Mouse (Mus musculus): ENCODE measurements around the gene Tcf21.

Tcf21 gene

DNA sequence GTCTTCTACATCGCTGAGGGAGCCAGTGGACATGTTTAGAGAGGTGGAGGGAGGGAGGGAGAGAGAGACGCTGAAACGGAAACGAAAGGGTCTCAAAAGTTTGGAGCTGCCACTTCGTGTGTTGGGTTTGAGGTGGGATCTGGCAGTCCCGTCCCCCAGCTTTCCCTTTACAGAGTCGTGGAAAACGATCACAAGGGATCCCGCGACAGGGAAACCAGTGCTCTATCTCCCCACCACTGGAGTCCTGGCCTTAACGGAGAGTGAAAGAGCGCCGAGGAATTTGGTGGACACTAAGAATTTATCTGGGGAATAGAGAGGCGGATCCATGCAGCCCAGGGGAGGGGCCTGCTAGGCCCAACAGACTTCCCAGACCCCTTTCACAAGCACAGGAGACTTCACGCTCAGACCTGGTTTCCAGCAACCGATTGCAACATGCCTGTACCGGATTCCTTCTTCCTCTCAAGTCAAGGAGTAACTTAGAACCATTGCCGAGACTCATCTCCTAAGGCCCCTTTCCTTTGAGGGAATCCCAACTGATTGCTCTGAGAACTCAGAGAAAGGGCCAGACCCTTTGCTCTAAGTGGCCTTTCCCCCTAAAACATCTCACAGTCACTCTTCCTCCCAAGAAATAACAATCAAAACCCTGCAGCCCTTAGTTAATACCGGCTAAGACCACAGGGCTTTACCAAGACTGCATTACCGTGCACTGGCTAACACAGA lies at the start of gene Tcf21:
Tcf21 (minus strand) TSS at position 304 of the 720 bp plus-strand sequence.
- DNase-seq, result no peak

DNA sequence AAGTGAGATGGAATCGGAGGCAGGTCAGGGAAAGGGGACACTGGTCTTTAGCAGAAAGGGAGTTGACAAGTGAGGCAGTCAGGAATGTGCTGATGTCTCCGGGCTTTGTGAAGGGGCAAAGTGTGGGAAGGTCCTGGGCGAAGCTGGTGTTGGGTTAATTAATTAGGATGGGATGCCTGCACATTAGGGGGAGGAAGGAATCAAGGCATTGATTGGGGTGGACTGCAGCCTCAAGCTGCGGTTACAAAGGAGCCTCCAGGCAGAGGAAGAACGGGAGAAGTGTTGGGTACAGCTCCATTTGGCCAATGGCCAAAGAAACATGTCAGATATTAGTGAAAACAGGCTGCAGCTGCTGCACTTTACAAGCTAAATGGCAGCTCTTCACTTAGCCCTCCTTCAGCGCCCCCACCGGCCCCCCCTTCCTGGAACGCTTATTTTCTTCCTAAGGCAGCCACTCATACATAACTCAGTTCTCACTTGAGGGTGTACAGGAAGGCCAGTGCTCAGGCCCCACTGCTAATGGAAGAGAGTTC lies 48.5 kb upstream of the Tcf21 start:
- no peak for DNase-seq

DNA sequence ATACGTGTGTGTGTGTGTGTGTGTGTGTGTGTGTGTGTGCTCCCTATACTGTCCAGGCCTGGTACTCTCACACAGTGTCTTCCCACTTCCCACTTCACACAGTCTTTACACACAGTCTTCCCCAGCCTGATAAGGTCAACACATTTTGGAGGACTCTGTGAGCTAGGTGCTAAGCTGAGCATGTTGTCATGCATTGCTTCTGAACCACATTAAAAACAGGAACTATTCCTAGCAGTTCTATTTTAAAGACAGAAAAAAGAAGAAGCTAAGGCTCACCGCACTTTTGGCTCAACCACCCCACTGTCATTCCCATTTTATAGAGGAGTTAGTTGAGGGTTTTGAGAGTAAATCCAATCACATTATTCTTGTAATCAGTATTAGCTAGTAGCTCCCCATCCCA lies 47.2 kb upstream of the Tcf21 start:
- no peak for DNase-seq

DNA sequence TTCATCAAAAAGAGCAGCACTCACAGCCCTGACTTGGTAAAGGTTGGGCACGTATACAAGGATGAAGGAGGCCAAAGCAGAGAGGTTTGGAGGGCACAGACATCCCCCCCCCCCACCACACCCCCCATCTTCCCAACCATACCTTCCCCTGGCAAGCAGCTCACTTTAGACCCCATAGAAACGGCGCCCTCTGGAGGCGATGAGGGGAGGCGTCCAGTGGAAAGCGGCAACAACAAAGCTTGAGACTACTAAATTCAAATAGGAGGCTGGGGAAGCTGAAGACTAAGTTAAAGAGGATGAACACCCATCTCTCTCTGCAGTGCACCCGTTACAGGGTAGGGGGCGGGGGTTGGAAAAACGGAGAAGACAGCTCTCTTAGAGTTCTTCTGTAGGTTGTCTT lies 38.1 kb upstream of the Tcf21 start:
- no peak for DNase-seq

DNA sequence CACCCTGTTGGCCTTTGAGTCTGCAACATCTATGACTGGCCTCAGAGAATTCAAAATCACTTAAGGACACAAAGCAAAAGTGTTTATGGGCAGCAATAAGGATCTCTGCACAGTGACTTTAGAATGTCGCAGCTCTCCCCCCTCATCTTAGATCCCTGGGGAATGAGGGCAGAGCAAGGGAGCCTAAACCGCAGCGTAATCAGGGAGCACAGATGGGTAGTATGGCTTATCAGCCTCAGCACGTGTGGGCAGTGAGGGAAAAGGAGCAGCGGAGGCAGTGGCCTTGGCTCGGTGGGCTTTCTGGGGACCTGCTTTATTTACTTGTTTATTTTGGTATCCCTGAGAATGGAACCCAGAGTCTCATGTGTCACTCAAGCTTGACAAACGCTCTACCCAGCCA lies 34.4 kb upstream of the Tcf21 start:
- no peak for DNase-seq

DNA sequence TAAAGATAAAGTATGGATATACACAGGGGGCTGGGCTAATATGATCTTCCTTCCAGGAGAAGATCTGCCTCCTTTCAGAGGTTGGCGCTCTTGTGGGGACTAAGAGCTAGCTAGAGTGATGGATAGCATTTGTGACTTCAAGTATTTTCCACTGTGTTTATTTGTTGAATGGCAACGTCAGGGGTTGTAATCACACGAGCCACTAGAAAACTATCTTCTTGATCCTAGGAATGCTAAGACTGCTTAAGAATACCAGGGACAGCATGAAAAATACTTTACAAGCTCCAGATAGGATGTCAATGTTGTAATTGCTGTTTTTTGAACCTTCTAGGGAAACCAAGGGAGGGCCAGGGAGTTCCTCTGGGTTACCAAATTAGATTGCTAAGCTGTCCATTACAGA lies 25.4 kb upstream of the Tcf21 start:
- DNase-seq, result no peak

DNA sequence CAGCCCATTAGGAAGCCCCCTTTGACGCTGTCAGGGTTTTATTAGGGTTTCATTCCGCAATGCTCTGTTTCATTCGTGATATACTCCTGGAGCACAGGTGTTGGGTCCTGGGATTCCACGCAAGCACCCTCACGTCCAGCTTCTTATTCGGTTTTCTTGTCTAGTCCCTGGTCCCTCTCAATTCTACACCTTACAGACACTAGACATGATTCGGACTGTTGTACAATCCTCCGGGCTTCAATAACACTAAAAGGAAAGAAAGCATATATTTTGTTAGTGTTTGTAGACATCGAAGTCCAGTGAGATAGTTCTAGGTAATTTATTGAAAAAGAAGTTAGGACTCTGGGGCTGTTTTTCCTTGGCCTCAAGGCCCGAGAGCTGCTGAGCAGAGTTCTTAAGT lies 24.8 kb upstream of the Tcf21 start:
- DNase-seq, result no peak

DNA sequence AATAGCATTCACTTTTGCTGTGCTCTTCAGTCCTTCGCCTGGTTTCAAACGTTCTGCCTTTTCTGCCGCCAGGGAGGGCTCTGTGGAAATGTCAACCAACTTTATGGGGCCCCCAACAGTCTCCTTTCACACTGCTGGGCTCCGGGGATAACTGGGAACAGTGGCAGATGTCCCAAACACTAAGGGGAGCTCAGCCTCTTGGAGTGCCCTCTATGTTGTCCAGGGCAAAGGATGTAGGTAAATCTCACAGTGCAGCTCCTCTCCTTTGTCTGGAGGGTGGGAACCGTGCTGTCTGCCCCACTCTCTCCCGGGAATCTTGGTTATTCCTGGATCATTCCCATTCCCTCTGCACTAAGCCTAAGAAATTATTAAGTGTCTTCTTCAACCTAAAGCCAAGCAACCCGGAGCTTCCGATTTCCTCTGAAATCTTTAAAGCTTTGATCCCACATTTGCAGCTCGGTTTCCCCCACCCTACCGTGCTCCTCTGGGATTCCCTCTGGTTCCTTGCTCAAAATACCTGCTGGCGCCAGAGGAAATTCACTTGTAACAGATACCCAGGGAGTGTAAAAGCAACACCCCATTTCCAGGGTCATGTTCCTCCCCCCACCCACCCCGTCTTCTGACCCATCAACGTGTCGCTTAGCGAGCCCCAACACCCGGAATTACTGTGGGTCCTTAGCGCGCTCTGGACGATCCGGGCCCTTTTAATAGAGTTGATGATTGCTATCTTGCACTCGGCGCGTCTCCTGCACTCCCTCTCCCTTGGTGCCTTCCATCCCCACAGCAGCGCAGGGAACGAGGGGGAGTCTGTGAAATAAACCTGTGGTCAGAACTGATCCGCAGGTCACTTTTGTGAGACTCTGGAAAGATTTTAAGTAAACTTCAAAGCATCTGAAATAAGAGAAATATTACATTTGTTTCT lies 23.7 kb upstream of the Tcf21 start:
- no peak for DNase-seq

DNA sequence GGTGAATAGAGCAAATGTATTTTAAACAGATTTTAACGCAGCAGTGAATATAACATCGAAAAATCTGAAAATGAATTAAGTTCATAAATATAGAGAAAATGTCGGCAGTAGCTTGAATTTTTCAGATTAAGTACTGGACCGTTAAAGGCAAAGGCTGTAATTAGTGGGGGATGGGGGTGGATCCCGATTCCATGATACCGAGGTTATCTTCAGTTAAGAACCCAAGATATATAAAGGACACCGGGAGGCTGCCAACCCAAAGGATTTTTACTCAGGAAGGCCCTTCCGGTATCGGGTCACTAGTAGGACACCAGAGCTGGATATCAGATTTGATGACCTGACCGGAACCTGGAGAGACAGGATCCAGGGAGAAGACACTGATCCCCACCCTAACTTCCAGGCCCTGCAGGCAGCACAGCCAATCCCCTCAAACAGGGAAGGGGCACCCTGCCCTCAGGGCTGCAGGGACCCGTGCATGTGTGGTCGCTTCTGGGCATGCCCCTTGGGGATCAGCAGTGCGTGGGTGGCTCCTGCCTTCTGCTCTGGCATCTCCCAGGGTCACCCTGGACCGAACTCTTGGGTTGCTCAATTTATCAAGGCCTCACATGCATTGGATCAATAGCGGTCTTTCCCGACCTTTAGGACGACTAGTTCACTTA lies 22.9 kb upstream of the Tcf21 start:
- DNase-seq, result no peak

DNA sequence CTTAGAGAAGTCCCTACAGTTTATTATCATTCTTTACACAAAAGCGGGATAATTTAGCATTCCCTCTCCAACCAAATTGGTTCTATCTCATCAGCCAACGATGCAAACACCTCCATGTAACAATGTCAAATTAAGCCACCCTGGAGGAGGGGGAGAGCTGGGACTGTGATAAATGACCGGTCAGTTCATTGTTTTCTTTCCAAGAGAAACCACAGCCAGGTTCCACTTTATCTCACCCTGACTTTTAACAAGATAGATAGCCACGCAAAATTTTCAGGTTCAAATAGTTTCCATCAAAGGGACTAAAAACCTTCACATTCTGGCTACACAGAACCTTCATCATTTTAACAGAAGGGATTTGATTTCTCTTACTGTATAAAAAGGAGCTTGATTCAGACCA lies 22.1 kb upstream of the Tcf21 start:
- no peak for DNase-seq

DNA sequence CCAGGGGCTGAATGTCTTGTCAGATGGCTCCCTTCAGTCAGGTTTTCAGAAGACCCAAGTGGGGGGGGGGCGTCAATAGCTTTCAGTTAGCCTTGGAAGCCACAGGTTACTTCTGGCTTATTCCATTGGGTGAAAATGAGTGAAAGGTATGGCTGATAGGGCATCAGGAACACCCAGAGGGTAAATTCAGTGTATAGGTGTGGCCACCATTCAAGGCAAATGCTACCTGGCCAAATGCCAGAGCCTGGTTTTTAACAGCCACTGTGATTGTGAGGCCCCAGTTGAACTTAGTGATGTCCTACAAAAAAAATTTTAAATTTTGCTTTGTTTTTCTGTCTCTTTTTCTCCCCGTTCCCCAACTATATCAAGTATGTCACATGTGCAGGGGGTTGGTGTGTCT lies 6.3 kb upstream of the Tcf21 start:
- no peak for DNase-seq

DNA sequence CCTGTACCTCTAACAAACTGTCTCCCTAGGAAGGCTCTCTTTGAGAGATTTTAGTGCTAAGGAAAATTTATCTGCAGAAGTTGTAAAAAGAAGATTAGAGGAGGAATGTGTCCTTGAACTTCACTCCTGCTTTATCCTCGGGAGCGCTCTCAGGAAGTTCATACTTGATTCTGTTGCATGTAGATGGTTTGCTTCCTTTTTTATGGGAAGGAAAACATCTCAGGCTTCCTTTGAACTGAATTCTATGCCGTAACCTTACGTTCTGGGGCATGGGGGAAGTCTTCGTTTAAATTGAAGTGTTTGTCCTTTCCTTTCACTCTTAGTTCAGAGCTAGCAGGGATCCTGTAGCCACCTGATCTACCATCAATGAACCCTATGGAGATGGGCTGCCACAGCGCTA lies 2.9 kb upstream of the Tcf21 start:
- DNase-seq, result no peak

DNA sequence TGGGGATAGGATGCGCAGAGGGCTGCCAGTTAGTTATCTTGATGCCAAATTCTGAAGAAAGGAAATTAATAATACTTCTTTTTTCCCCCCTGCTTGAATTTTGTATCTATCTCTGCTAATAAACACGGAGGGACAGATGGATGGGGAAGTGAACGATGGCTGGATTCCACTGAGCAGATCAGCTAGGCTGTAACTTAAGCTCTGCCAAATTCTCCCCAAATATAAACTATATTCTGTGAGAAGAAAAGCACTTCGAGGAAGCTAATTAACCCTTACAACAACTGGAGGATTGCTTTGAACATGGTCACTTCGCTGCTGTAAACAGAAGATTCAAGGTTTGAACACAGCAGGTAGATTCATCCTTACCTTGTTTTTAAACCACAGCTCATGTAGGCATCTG lies 2.5 kb upstream of the Tcf21 start:
- DNase-seq, result no peak

DNA sequence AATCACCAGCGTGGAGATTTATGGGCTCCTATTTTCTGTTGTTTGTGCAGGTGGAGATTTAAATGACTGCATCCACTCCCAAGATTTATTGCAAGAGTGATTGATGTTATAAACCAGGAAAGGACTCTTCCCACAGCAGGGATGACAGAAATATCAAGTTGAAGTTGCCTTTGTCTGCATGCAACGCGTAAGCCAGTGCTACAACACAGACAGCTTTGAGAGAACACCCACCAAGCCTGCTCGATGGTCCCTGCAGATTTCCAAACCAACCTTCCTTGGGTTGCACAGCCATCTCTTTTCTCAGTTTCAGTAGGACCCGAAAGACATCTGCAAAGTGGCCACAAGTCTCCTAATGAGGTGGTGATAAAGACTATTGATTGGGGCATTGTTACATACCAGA lies 1.7 kb upstream of the Tcf21 start:
- DNase-seq, result no peak

DNA sequence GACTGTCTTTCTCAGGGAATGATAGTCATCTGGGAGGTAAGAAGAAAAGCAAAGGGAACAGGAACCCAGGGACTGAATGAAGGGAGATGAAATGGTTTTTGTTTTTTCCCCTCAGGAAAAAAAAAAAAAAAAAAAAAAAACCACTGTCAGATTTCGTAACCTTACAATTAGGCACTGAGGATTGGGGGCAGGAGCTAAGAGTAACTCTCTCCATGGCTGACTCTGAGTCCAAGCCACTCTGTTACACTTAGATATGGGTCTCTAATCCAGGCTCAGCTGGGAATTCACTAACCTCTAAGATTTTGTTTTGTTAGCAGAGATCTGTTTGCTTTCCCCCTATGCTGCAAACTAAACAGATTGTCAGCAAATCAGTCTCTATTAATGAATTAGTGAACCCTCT lies 1.3 kb upstream of the Tcf21 start:
- no peak for DNase-seq

DNA sequence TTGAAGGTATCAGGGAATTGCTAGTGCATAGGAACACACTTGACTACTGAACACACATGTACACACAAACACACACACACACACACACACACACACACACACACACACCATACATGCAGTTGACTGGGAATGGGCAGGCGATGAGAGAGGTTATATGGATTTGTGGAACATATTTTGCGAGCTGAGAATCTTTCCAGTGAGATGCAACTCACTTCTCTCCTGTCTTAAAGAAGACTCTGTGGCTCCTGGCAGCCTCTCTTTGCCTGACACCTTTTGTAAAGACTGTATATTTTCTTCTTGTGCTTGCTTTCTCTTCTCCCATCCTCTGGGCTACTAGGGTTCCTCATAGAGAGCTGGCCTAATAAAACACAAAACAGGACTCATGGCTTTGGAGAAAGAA lies 867 bp upstream of the Tcf21 start:
- DNase-seq, result no peak

DNA sequence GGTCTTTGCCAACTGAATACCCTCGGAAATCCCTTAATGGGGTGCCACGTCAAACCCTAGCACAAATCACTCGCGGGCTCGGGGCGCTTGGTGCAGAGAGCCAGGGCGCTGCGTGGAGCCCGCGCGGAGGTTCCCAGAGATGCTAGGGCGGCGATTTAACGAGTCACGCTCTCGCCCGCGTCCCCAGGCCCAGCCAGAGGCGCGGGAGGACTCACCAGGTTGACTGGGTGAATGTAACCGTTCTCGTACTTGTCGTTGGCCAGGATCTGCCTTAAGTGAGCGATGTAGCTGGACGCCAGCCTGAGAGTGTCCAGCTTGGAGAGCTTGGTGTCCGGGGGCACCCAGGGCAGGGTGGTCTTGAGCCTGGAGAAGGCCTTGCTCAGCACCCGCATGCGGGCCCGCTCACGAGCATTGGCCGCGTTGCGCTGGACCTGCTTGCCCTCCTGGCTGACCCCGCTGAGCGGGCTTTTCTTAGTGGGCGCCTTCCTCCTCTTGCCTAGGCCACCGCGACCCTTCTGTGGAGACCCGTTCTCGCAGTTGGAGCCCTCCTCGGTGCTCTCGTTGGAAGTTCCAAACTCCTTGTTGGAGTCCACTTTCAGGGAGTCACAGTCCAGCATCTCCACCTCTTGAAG lies 619 bp downstream of the Tcf21 start:
- DNase-seq, result no peak

DNA sequence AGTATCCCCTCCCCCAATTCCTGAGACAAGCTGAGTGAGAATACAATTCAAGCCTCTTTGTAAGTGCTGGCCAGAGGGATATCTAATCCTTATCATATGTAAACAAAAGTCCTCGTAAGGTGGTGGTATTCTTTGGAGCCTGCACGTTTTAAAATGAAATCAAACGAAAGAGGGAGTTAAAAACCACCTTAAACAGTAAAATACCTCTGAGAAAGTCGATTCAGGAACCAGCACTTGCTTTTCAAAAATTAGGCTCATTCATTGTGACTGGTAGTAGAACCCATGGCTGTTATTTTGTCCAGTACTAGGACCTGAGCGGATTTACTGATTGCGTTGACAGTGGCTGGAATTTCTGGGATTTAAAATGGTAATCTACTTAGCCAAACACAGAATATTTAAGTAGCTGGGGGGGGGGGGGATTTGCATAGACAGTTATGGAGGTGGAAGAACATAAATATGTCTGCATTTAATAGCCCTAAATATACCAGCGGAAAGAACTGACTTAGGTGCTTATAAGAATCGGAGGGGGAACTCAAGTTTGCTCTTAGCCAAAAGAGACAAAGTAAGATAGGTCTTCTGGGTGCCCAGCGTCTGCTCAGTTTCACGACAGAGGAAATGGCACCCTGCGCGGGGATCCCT lies 1.3 kb downstream of the Tcf21 start:
- DNase-seq, result no peak

DNA sequence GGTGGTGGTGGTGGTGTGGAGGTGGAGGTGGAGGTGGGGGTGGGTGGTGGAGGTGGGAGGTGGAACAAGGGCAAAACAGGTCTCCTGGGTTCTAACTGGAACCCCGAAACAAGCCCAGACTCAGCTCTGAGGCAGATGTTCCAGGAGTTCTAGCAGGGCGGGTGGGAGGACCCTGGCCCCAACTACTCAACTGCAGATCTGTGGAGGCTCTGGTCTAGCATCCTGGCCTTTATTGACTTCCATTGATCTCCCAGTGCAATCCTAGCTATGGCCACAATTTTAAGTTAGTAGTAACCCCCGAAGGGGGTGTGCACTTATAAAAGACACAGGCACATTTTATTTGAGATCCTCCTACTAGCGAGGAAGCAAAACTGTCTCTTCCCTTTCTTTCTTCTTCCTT lies 2.0 kb downstream of the Tcf21 start:
- DNase-seq, result no peak

DNA sequence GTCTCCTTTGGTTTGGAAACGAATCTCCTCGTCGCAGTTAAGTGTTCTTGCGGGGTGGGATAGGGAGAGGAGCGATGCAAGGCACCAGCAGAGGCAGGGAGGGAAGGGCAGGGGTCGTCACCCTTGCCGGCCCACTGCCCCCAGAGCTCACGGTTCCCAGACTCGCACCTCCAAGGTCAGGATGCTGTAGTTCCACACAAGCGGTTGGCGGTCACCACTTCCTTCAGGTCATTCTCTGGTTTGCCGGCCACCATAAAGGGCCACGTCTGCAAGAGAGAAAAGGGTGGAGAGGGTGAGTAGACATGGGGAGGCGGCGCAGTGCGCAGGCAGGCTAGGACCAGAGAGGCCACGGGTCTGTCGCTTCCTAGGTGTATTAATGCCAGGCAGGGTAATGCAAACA lies 2.4 kb downstream of the Tcf21 start:
- DNase-seq, result no peak

DNA sequence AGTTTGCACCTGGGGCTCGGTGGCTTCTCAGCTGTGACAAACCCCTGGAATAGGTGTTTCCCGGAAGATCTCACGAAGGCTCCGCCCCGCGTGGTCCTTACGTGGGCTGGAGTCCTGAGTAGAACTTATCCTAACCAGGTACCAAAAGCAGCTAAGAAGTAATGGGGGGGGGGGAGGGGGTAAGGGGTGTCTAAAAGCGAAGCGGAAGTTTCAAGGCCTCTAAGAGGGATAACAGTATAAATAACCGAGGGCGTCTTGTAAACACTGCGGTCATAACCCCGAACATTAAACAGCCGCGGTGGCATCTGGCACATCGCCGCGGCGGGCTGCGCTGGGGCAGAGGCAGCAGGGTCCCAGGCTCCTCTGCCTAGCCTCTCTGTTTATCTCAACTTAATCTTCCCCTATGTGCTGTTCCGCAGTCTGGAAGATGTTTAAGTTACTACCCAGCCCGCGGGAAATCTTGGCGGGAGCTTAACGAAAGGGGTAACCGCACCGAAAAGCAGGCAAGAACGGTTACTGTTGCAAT lies 3.7 kb downstream of the Tcf21 start:
- DNase-seq, result no peak

Measured in thymus, adult 18-20 months (tissue).